Mouse (Mus musculus) kidney, adult 8-10 months (tissue): ENCODE measurements around the gene Frrs1l.

Source experiments
- DNase-seq, 2 experiments: peaks; one replicate each; pipeline ENCODE4 v3.0.0; 2022

The Frrs1l gene

DNA sequence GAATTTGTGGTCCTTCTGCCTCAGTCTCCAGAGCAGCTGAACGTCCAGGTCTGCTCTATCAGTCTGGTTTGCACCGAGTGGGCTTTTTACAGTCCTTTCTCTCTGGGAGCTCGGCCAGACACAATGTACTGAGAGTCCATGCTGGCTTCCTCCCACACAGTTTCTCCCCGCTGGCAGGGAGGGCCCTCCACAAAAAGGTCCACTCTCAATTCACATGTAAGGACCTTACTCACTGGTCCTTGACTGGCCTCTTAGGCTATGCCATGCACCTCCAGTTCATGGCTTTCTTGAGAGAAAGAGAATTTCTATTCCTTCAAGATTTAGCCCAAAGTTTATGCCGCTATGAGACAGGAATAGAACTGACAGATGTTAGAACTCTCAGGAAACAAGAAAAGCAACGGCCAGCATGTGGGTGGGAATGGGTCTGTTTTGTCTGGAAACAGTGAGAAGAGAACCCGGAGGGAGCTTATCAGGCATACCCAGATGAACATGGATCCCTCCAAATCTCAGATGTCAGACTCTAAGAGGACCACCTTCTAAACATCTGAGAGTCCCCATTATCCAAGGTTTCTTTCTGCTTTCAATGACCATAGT, 24.5 kb downstream of the Frrs1l start:
- DNase-seq, result no peak

DNA sequence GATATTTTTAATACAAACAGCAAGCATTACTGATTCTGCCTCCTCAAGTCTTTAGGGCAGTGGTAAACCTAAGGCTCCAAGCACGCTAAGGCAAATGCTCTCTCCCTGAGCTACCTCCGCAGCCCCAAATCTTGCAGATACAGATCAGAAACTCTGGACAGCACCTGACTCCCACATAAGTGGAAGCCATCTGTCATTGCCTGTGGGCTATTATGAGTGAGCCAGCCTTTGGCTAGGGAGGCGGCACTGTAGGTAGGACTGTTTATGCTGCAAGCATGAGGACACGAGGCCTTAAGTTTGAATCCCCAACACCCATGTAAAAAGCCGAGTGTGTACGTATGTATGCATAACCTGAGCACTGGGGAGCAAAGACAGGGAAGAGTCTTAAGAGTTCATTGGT, 26.5 kb downstream of the Frrs1l start:
- no peak for DNase-seq

DNA sequence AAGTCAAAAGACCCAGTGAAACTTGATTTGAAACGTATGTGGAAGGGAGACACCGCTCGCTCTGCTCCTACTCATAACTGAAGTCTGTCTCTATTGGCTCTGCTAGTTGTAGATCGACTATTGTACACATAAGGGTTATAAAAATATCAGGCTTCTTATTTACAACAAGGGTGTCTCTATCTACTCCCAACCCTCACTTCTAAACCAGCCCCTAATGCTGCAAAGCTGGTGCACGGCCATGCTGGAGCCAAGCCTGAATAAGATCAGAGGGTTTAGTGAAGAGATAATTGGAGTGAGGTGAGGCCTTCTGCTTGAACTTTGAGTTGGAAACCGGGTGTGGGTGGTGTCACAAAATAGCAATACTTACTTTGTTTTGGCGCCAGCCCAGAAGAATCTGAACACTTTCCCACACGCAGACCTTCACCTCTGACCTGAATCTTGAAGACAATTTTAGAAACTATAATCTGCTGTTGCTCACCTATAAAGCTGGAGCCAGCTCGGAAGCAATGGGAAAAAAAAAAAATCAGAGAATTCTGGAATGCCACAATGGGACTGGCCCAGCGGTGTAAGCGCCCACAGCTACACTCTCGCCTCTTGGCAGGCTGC, 28.8 kb downstream of the Frrs1l start:
- peak; percentile 25 to 59 for DNase-seq

DNA sequence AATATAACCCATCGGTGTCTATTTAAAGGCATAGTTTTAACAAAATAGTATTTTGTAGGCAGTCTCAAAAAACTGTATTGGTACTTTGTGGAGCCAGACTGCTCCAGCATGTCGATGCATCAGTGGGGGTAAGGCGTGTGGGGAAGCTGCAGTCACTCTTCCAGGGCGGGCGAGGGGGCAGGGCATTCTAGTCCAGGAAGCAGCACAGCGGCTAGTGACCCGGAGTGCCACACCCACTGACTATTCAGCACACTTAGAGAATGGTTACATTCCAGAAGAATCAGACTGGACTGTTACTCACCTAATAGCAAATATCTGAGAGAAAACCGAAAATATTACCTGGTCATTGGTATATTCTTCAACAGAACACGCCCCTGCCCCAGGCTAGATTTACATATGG, 32.7 kb downstream of the Frrs1l start:
- no peak for DNase-seq

DNA sequence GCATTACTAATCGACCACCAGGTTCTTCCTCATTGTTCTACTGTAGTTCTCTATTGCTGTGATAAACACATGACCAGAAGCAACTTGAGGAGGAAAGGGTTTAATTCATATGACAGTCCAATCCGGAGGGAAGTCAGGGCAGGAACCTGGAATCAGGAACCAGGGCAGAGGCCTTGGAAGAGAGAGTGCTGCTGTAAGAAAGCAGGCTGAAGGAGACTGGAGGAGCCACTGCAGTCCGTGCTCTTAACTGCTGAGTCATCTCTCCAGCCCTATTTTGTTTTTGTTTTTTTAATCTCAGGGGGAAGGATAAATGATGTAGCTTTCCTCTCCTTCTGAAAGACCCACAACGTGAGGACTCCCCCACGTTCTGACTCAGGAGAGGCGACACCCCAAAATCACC, 37.0 kb downstream of the Frrs1l start:
- no peak for DNase-seq

DNA sequence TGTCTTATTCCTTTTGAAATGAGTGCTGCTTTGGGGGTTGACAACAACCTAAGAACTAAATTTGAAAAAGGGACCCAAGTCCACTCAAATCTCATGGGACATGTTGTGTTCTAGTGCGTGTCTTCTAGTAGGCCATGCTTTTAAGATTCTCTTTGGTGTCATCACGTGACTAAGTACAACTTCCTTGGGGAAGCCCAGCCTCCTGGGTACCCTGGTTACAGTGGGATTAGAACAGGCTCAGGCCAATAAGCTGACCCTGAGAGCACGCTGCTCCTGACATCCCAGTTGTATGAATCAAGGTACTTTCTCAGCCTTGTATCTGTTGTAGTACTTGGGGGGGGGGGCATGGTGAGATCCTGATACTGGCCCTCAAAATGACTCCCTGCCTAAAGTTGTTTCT, 38.5 kb downstream of the Frrs1l start:
- no peak for DNase-seq

DNA sequence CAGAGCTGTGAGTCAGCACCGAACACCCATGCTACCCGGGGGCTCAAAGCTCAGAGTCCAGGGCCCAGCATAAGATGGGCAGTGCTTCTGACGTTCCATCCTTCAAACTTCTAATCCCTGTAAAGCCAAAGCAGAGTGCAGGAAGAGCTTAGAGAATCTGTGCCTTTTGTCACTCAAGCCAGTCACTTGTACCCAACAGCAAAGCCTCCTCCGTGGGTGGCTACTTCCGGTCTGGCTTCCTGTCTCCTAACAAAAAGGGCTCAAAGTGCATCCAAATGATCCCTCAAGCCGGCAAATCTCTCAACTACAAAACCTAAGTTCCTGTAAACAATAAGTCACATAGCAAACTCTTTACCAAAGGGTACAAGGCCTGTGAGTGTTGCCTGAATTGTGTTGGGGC, 40.7 kb downstream of the Frrs1l start:
- peak in 1 of 2 experiments; percentile 19 for DNase-seq

DNA sequence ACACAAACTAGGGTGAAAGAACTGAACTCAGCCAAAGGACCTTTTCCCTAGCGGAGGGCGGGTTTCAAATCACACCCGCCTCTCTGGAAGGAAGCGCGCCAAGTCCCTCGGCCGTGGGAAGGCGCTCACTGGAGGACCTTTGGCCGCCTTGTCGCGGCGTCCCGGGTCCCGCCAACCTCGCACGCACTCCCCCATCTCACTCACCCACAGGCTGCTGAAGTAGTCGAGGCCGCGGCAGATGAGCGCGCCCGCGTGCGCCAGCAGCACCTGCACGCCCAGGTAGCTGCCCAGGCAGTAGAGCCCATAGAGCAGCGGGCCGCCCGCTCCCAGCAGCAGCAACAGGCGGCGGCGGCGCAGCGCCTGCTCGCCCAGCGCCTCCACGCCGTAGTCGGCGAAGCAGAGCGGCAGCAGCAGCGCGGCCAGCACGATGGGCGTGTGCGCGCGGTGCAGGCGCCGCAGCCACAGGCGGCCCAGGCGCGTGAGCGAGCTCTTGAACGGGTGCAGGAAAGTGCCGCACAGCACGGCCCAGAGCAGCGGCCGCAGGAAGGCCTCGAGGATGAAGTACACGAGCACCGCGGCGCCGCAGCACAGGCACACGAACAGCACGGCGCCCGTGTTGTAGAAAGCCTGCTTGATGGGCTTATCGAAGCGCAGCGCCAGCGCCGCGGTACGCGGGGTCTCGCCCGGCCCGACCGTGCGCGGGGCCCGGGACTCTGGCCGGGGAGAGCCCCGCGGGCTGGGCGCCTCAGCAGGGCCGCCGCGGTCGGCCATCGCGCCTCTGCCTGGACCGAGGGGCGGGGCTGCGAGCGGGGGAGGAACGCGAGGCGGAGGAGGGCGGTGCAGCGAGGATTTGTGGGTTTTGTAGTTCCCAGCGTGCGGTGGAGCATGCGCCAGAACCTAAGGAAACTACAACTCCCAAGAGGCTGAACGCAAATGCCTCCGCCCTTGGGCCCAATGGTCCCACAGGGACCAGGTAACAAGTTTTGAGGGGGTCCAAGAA, 43.2 kb downstream of the Frrs1l start, which contains the start of gene Tmem245:
Gene Tmem245, minus strand, starts transcription at position 797 of the 1,000 bp plus-strand sequence.
- peak; percentile 95 for DNase-seq

DNA sequence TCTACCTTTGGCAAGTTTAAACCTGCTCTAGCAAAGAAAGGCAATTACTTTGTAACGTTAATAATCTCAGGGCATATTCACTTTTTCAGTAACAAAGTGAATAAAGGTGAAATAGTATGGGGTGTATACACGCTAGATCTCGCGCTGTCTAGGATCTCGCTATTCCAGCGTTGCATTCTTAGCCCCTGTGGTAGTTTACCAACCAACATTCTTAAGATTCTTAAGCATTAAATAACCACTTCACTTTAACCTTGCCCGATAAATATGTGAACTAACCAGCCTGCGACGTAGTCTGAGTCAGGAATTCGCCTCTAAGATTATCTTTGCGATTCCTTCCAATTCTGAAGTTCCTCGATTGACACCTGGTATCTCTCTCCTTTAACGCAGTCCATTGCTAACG, 44.0 kb downstream of the Frrs1l start:
- DNase-seq, result no peak

DNA sequence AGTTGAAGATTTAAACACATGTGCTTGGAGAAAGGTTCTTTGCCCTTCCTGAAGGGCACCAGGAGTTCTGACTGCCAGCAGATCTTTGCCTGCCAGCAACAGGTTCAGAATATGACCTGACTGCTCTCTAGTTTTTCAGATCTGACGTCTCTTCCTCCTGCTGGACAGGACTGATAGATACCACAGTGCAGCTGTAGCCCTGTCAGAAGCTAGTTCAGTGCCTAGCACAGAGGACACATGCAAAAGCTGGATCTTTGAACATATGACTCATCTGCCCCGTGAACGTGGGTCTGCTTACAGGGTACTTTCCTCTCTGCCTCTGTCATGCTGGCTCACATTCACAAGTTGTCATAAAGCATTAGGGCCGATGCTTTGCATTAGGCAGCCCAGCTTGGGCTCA, 45.9 kb downstream of the Frrs1l start:
- DNase-seq, result peak; percentile 54 to 74

DNA sequence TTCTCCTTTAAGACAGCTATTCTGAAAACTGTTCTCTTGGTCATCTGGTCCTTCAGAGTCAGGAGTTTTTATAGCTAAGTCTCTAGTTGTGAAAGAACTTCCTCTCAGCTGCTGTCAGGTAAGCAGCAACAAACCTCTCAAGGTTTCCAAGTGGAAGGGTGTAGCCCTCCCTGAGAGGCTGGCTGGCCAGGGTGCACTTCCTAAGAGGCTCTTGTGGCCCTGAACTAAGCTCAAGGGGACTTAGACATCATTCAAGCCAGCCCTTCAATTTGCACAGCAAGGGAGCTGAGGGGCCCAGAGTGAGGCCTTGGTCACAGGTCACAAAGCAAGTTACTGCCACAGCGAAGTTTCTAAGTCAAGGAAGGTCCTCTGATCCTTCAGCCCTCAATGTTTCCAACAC, 46.9 kb downstream of the Frrs1l start:
- DNase-seq, result no peak

DNA sequence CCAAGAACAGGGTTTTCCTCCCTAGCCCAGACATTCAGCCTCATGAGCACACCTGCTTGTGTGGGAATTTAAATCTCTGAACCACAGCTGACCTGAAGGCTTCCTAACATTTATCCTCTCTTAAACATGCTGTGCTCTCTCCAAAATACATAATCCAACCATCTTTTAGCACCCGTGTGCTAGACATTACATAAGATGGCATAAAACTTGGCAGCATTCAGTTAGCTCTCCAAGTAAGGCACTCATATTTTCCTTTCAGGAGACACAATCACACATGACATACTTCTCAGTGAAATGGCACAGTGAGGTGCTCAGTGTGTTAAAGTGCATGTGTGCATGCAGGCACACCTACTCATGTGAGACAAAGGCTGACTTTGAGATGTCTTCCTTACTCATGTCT, 47.6 kb downstream of the Frrs1l start:
- DNase-seq, result no peak

DNA sequence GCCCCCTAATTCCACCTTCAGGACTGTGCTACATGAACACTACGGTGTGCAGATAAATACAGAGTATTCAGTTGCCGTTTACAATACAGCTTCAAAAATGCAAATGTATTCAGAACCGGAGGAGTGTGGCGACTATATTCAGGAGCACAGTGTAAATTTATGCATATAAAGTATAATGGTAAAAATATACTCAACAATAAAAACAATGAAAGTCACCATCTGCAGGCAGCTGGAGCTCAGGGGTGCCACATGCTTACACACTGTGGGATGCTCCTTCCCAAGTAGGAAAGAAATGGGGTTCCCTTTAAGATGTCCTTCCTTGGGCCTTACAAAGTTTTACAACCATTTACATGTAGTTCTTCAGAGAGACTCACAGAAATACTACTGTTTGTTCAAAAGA, 48.7 kb downstream of the Frrs1l start:
- no peak for DNase-seq

DNA sequence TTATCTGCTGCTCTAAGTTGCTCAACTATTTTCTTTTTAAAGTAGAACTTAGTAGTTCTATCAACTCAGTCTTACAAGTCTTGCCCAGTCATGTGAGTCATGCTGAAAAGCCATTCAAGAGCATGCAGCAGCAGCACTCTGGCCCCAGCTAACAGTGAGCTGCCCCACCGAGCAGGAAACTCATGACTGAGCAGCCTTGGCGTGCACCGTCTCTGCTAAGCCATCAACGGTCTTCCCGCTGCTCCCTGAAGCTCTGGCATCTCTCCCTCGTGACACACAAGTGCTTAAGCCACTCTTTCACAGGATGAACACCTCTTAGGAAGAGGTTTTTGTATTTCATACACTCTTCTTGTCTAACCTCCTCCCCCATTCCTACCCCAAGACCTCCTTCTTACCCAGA, 53.1 kb downstream of the Frrs1l start:
- peak; percentile 40 to 49 for DNase-seq

DNA sequence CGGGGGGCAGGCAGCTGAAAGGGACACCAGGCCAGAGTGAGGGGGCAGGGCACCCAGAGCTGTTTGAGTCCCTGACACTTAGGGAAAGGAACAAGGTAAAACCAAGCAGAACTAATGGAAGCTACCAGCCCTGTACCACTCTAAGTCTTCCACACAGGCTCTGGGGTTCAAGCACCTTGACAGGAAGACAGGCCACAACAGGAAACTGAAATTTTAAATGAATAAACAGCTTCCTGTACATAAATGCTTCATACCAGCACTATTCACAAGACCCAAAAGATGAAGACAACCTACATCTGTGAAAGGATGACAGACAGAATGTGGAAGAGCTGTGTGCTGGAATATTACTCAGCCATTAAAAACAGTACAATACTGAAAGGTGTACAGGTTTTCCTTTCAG, 54.9 kb downstream of the Frrs1l start:
- DNase-seq, result no peak

DNA sequence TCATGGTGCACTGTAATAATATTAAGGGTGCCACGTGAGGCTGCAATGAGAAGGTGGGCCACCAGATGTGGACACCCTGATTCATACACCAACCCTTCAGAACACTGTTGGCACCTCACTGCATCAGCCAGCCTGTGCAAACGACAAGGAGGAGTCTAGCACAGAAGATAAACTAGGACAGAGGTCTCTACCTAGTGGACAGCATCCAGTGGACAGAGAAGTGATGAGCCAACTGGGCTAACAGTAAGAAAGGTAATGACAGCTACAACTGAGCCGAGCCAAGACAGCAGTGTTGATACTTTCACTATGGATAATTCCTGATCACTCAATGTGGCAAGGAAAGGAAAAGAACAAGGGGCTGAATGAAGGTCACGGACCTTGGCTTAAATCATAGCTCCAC, 57.0 kb downstream of the Frrs1l start:
- DNase-seq, result no peak

DNA sequence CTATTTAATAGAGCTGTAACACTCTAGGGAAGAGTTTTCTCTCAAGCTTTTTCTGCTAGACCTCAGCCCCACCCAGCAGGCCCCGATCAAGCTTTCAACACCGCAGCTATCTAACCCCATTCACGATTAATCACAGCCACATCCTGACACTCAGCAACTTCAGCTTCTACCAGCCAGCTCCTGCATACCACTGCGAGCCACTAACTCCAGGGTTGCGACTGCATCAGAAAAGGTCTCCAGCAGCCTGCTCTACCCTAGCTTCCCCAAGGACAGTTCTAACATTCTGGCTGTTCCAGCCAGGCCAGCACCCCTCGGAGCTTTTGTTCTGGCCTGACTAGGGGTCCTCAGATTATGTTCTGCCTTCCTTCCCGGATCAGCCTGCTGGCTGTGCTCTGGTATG, 58.1 kb downstream of the Frrs1l start:
- DNase-seq, result no peak

DNA sequence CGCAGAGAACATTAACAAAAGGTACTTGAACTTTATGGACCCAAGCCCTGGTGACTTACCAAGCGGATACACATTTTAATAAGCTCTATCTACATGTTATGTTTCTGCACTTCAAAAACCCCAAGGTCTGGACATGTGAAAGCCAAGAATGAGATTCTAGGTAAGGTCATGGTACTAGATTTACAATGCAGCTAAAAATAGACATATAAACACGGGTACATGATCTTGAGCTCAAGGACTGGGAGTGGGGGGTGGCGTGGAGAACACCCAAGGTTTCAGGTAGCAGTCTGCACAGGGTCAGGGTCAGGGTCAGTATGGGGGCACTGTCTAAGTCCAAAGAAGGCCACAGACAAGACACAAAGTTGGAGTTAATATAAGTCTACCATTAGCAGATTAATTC, 59.9 kb downstream of the Frrs1l start:
- no peak for DNase-seq

DNA sequence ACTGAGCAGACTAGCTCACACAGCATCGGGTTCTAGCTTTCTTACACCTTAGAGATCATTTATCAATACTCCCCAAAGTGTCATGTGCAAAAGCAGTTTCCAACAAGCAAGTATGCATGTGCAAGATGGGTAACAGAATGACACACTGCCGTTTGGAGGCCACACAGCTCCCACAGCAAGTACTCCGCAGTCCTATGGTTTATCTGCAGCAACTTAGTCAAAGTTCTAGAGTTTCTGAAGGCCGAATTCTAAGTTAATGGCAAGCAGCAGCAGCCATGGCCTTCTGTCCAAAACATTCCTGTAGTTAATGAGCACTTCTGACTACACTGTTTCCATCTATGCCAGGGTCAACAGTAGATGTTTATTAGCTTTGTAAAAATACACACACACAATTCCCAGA, 63.2 kb downstream of the Frrs1l start:
- no peak for DNase-seq

DNA sequence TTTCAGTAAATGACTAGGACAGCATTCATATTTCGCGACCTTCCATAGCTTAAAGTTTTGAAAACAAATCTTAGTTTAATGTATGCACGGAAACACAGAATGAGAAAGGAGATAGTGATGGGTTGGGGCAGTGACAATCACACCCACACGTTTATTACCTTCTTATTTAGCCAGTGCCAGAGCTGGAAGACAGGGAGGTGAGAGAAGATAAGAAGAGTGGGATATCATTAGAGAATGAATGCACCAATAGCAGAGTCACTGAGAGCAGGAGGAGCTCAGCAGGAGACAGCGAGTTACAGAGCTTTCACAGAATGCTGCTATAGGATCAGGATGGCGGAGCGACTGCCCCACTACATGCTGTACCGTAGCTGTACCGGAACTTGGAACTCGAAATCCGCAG, 68.0 kb downstream of the Frrs1l start:
- no peak for DNase-seq

DNA sequence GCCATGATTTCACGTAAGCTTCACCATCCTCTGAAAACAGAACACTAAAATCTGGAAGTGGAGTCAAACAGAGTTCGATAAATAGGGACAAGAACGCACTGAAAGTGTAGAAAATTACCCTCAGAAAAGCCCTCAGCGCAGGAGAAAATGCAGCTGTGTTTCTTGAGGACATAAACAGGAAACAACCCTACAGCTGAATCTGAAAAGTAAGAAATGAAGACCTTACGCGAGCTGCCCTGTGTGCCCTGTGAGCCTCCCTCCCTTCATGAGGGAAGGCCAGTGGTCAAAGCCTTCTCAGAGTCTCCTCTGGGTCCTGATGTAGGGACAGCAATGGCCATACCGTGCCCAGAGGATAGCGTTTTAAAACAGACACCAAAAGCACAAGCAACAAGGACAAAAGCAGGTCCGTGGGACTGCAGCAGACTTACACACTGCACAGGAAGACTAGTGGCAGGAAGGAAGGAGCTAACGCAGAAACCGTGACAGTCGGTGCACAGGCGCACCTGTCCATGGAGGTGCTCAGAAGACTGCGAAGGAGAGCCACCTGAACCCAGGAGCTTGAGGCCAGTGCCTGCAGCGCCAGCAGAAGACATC, 74.4 kb downstream of the Frrs1l start:
- DNase-seq, result no peak

DNA sequence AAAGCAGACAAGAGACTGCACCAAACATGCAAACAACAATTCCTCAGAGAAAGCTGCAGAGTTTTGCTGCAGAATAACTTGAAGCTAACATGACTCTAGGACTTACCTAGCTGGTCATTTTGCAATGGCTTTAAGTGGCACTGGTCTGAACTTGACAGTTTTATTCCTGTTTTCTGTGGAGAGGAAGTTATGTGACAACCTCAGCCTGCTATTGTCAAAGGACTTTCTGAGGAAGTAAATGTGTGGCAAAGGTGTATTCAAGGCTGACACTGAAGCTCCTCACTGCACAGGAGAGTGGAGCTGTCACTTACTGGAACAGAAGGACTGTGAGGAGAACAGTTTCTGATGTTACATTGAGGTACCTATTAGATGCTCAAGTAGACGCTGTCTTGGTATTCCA, 75.4 kb downstream of the Frrs1l start:
- no peak for DNase-seq

DNA sequence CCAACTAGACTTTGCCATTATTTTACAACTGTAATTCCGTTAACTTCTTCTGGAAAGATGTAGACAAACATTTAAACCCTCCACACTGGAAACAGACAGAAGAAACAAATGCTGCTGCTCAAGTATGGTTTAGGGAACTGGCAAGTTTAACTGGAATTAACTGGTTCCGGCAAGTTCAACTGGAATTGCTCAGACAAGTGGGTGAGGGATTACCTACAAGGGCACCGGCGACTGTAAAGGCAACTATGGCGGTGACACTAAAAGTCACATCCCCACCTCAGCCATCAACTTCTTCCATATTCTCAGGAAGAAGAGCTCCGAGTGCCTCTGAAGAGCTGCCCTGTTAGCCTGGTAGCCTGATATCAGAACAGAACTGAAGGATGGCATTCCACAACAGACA, 75.9 kb downstream of the Frrs1l start:
- DNase-seq, result no peak
